Mouse (Mus musculus): ENCODE measurements around the gene Hdgfl3.

The Hdgfl3 gene

GRCm38 (mm10) chr7:81899361-81899760 lies 34.9 kb downstream of the Hdgfl3 start:
- no peak for DNase-seq (ENCODE audit: low read depth, low spot score)

GRCm38 (mm10) chr7:81885128-81885527 lies 49.1 kb downstream of the Hdgfl3 start:
- no peak for DNase-seq (ENCODE audit: low read depth, low spot score)

- no peak for DNase-seq (ENCODE audit: low read depth, low spot score)
Measured at GRCm38 (mm10) chr7:81881600-81881999, 52.7 kb downstream of the Hdgfl3 start.

- DNase-seq (ENCODE audit: low read depth, low spot score): no peak
Measured at GRCm38 (mm10) chr7:81880797-81881196, 53.5 kb downstream of the Hdgfl3 start.

- DNase-seq (ENCODE audit: low read depth, low spot score): no peak
Measured at GRCm38 (mm10) chr7:81880286-81880685, 54.0 kb downstream of the Hdgfl3 start.

- peak; percentile 94 for DNase-seq (ENCODE audit: low read depth, low spot score)
Measured at GRCm38 (mm10) chr7:81875372-81875771, 58.9 kb downstream of the Hdgfl3 start.

- DNase-seq (ENCODE audit: low read depth, low spot score): peak; percentile 96
Measured at GRCm38 (mm10) chr7:81874636-81875035, 59.6 kb downstream of the Hdgfl3 start.

- no peak for DNase-seq (ENCODE audit: low read depth, low spot score)
Measured at GRCm38 (mm10) chr7:81873807-81874206, 60.5 kb downstream of the Hdgfl3 start.

- no peak for DNase-seq (ENCODE audit: low read depth, low spot score)
Measured at GRCm38 (mm10) chr7:81872493-81873013, 61.7 kb downstream of the Hdgfl3 start.

GRCm38 (mm10) chr7:81868158-81868557 lies 66.1 kb downstream of the Hdgfl3 start:
- DNase-seq (ENCODE audit: low read depth, low spot score): peak; percentile 82

- no peak for DNase-seq (ENCODE audit: low read depth, low spot score)
Measured at GRCm38 (mm10) chr7:81867231-81867930, 66.9 kb downstream of the Hdgfl3 start.

GRCm38 (mm10) chr7:81865937-81866336 lies 68.3 kb downstream of the Hdgfl3 start:
- DNase-seq (ENCODE audit: low read depth, low spot score): no peak

GRCm38 (mm10) chr7:81864552-81864951 lies 69.7 kb downstream of the Hdgfl3 start:
- DNase-seq (ENCODE audit: low read depth, low spot score): no peak

- DNase-seq (ENCODE audit: low read depth, low spot score): no peak
Measured at GRCm38 (mm10) chr7:81862587-81863583, 71.4 kb downstream of the Hdgfl3 start.

- DNase-seq (ENCODE audit: low read depth, low spot score): no peak
Measured at GRCm38 (mm10) chr7:81861921-81862320, 72.4 kb downstream of the Hdgfl3 start.

- DNase-seq (ENCODE audit: low read depth, low spot score): no peak
Measured at GRCm38 (mm10) chr7:81861461-81861860, 72.8 kb downstream of the Hdgfl3 start.

- DNase-seq (ENCODE audit: low read depth, low spot score): no peak
Measured at GRCm38 (mm10) chr7:81860996-81861395, 73.3 kb downstream of the Hdgfl3 start.

- DNase-seq (ENCODE audit: low read depth, low spot score): no peak
Measured at GRCm38 (mm10) chr7:81860071-81860470, 74.2 kb downstream of the Hdgfl3 start.

GRCm38 (mm10) chr7:81858968-81859721 lies 75.1 kb downstream of the Hdgfl3 start, which contains the start of gene Tm6sf1:
Tm6sf1 (plus strand) TSS chr7:81859001.
- DNase-seq (ENCODE audit: low read depth, low spot score): no peak

GRCm38 (mm10) chr7:81858236-81858635 lies 76.0 kb downstream of the Hdgfl3 start:
- no peak for DNase-seq (ENCODE audit: low read depth, low spot score)

- no peak for DNase-seq (ENCODE audit: low read depth, low spot score)
Measured at GRCm38 (mm10) chr7:81856221-81856620, 78.1 kb downstream of the Hdgfl3 start.

Data from 3T3-L1 (cell line).